Mouse (Mus musculus): ENCODE results near the gene Dsn1.
A peak's percentile ranks its signal among the peaks of the same experiment; 100 is the strongest.

GRCm38 (mm10) chr2:157036400-157036799 is 29.4 kb upstream of the Dsn1 start:
- TF ChIP-seq POLR2A (IDR thresholded peaks at IDR 0.05; ENCODE audit: insufficient read length, low read depth) (no peak), MYOG (IDR thresholded peaks at IDR 0.05; ENCODE audit: control insufficient read depth in 1 of 3, insufficient read depth in 1 of 3, insufficient read length in 2 of 3, low read depth in 2 of 3) (no peak), CEBPB (IDR thresholded peaks at IDR 0.05; ENCODE audit: insufficient read depth, poor library complexity, severe bottlenecking) (no peak), MAX (IDR thresholded peaks at IDR 0.05; ENCODE audit: low read depth) (no peak), E2F4 (IDR thresholded peaks at IDR 0.05; ENCODE audit: insufficient read depth) (no peak), POLR2AphosphoS2 (IDR thresholded peaks at IDR 0.05; ENCODE audit: insufficient read length, low read depth) (no peak), TCF3 (IDR thresholded peaks at IDR 0.05; ENCODE audit: insufficient read length, low read depth) (no peak), TCF12 (IDR thresholded peaks at IDR 0.05; ENCODE audit: insufficient read depth, poor library complexity, severe bottlenecking) (no peak), USF1 (IDR thresholded peaks at IDR 0.05; ENCODE audit: low read depth) (peak; percentile 7), REST (IDR thresholded peaks at IDR 0.05; ENCODE audit: insufficient read depth, insufficient read length) (no peak), SRF (IDR thresholded peaks at IDR 0.05; ENCODE audit: control insufficient read depth, insufficient read length, low read depth) (no peak)
